ENCODE assay signal across 14 mouse cellular contexts in genomic region chr10:83681334-83681733, GRCm38 (mm10).
"Had no signal": no experiment of that assay in that cellular context is flagged by ENCODE, and none has a peak within 500 bp of the region (broad histone marks: within the 10 kb centered on the region; RNA-seq: fewer than 3 reads in every experiment).

No protein-coding gene starts in this region.

- H3K4me1 ChIP-seq: kidney, embryonic 15.5 days; limb, embryonic 10.5 days; liver, embryonic 15.5 days; neural tube, embryonic 13.5 days had no signal

- H3K27me3 ChIP-seq: kidney, embryonic 15.5 days; liver, embryonic 15.5 days; neural tube, embryonic 13.5 days had no signal

- H3K36me3 ChIP-seq: kidney, embryonic 15.5 days; limb, embryonic 10.5 days; liver, embryonic 15.5 days; neural tube, embryonic 13.5 days had no signal

- H3K4me2 ChIP-seq: kidney, embryonic 15.5 days; liver, embryonic 11.5 days; liver, embryonic 15.5 days; neural tube, embryonic 13.5 days had no signal

- H3K9ac ChIP-seq: kidney, embryonic 15.5 days; liver, embryonic 15.5 days; neural tube, embryonic 13.5 days had no signal

- DNase-seq: kidney, adult 2 months; kidney, postnatal 14 days; lung, adult 2 months; lung, postnatal 36 days; retina, postnatal 1 day; thymus, postnatal 36 days had no signal

- ATAC-seq: intestine, embryonic 16.5 days; lung, postnatal 0 days had no signal

- H3K9me3 ChIP-seq: kidney, embryonic 15.5 days; limb, embryonic 10.5 days; liver, embryonic 15.5 days; neural tube, embryonic 13.5 days had no signal

- H3K27ac ChIP-seq: kidney, embryonic 15.5 days; left cerebral cortex, adult 2 months; limb, embryonic 10.5 days; liver, embryonic 15.5 days; neural tube, embryonic 13.5 days had no signal

- H3K4me3 ChIP-seq: kidney, embryonic 15.5 days; left cerebral cortex, adult 2 months; limb, embryonic 10.5 days; liver, embryonic 15.5 days; neural tube, embryonic 13.5 days had no signal
